Mouse (Mus musculus): Measurements from ENCODE around the gene Sned1. TPM values are rescaled to one million over a fixed set of nuclear protein-coding genes. Genes with fewer than 3 reads are reported as not detected.
A peak's percentile ranks its signal among the peaks of the same experiment; 100 is the strongest.

The Sned1 gene
- polyA plus RNA-seq, 1 experiment from 2014 or later = 10.9 TPM

GRCm38 (mm10) chr1:93252586-93252985, 16.9 kb downstream of the Sned1 start:
- no peaks in the 10 kb centered on the region for H3K9me3 ChIP-seq (ENCODE audit: control insufficient read depth, low read length)
- H3K27ac ChIP-seq = no peak overlapping the region
- DNase-seq (ENCODE audit: low spot score) (no peak), ATAC-seq (ENCODE audit: low FRiP score) (no peak)
- H3K4me3 ChIP-seq (replicated peaks; ENCODE audit: low read length) = no peak overlapping the region
- no peak overlapping the region for H3K9ac ChIP-seq
- no peaks in the 10 kb centered on the region for H3K4me1 ChIP-seq (replicated peaks; ENCODE audit: control insufficient read depth, insufficient read depth, low read length)
- H3K36me3 ChIP-seq (replicated peaks; ENCODE audit: control insufficient read depth, insufficient read depth) = no peaks in the 10 kb centered on the region
- no peak overlapping the region for H3K4me2 ChIP-seq (replicated peaks)
- H3K27me3 ChIP-seq (ENCODE audit: control insufficient read depth, insufficient read depth, low read length) = no peaks in the 10 kb centered on the region
- 49% methylated on average over 2 of the region's 2 CpGs for WGBS

DNA sequence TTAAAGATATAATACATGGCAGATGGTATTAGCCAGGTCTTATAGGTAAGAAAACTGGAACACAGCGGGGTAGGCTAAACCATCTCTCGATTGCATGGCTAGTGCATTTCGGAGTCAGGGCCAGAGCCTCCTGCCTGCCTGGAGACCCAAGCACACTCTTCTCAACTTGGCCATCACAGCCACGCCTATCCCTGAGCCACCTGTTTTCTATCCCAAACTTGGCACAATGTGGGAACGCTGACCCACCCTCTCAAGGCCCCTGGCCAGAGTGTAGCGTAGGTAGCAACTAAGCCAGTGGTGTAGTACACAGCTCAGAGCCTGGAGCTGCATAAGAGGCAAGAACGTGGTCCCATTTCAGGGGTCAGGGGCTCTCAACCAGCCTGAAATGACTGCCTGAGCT, 20.1 kb downstream of the Sned1 start:
- no peak for ATAC-seq (ENCODE audit: low FRiP score)
- no peak overlapping the region for H3K4me2 ChIP-seq (replicated peaks)
- H3K9me3 ChIP-seq (ENCODE audit: control insufficient read depth, low read length) = no peaks in the 10 kb centered on the region
- H3K27ac ChIP-seq = no peak overlapping the region
- no peaks in the 10 kb centered on the region for H3K4me1 ChIP-seq (replicated peaks; ENCODE audit: control insufficient read depth, insufficient read depth, low read length)
- WGBS = 94% methylated on average over 7 of the region's 7 CpGs
- H3K27me3 ChIP-seq (ENCODE audit: control insufficient read depth, insufficient read depth, low read length) = no peaks in the 10 kb centered on the region
- no peak overlapping the region for H3K4me3 ChIP-seq (replicated peaks; ENCODE audit: low read length)
- no peak for DNase-seq (ENCODE audit: low spot score)
- no peaks in the 10 kb centered on the region for H3K36me3 ChIP-seq (replicated peaks; ENCODE audit: control insufficient read depth, insufficient read depth)
- H3K9ac ChIP-seq = no peak overlapping the region

DNA sequence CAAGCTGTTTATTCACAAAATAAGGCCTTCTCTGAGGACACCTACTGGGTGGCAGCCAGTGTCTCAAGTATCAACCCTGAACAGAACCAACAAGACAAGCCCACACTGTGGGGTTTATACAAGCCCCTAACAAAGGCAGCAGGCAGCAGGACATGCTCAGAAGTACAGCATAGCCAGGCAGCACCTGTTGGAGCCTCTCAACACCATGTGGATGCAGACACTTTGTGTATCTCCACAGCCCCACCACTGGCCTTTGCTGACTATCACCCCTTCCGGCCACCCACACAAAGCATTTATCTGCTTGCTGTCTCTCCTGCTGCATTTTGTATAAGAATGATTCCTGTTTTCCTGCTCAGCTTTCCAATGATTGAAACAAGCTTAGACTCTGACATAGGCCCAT, 21.9 kb downstream of the Sned1 start:
- H3K36me3 ChIP-seq (replicated peaks; ENCODE audit: control insufficient read depth, insufficient read depth) = no peaks in the 10 kb centered on the region
- no peak overlapping the region for H3K4me2 ChIP-seq (replicated peaks)
- DNase-seq (ENCODE audit: low spot score) (no peak), ATAC-seq (ENCODE audit: low FRiP score) (no peak)
- H3K4me1 ChIP-seq (replicated peaks; ENCODE audit: control insufficient read depth, insufficient read depth, low read length) = no peaks in the 10 kb centered on the region
- WGBS = 64% methylated on average over 1 of the region's 1 CpGs
- H3K27me3 ChIP-seq (ENCODE audit: control insufficient read depth, insufficient read depth, low read length) = no peaks in the 10 kb centered on the region
- H3K9me3 ChIP-seq (ENCODE audit: control insufficient read depth, low read length) = no peaks in the 10 kb centered on the region
- no peak overlapping the region for H3K27ac ChIP-seq
- H3K9ac ChIP-seq = no peak overlapping the region
- H3K4me3 ChIP-seq (replicated peaks; ENCODE audit: low read length) = no peak overlapping the region

DNA sequence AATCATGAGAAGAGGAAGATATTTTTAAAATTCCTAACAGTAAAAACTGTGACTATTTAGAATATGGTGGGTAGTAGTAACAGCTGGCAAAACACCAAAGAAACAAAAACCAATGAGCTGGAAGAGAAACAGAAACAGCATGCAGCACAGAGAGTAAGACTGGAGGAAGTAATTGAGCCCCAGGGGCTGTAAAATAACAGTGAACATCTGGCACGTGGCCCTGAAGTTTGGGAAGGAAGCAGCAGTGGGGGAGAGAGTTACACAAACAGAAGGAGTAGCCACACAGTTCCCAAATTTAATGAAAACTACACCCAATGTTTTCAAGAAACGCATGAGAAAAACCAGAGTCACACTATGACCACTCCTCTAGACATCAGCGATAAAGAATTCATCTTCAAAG, 31.6 kb downstream of the Sned1 start:
- Histone ChIP-seq H3K4me3 (replicated peaks; ENCODE audit: low read length) (no peak overlapping the region), H3K9me3 (ENCODE audit: control insufficient read depth, low read length) (no peaks in the 10 kb centered on the region), H3K9ac (no peak overlapping the region), H3K36me3 (replicated peaks; ENCODE audit: control insufficient read depth, insufficient read depth) (no peaks in the 10 kb centered on the region), H3K4me1 (replicated peaks; ENCODE audit: control insufficient read depth, insufficient read depth, low read length) (no peaks in the 10 kb centered on the region; the same call in 1 of the 2 replicates), H3K4me2 (replicated peaks) (no peak overlapping the region), H3K27ac (no peak overlapping the region), H3K27me3 (ENCODE audit: control insufficient read depth, insufficient read depth, low read length) (no peaks in the 10 kb centered on the region)
- ATAC-seq (ENCODE audit: low FRiP score) (no peak), DNase-seq (ENCODE audit: low spot score) (peak; percentile 24)
- 62% methylated on average over 3 of the region's 3 CpGs for WGBS

DNA sequence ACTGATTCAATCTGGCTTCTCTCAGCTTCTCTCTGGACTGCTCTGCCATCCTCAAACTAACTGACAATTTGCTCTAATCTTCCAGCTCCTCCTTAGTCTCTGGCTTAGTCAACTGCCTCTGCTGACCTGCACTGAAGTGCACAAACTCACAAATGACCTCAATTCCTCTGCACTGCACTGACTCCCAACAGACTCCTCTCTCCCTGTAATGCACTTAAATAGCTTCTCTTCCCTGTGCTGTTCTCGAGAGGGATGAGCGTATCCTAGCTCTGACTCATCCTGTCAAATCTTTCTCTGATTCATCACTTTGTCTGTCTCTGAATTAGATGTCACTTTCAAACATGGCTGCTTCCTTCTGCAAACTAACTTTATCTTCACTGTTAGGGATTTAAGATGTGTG, 32.6 kb downstream of the Sned1 start:
- no peaks in the 10 kb centered on the region; the same call in 1 of the 2 replicates for H3K4me1 ChIP-seq (replicated peaks; ENCODE audit: control insufficient read depth, insufficient read depth, low read length)
- no peak overlapping the region for H3K9ac ChIP-seq
- WGBS = 90% methylated on average over 2 of the region's 2 CpGs
- no peak overlapping the region for H3K27ac ChIP-seq
- no peaks in the 10 kb centered on the region for H3K36me3 ChIP-seq (replicated peaks; ENCODE audit: control insufficient read depth, insufficient read depth)
- ATAC-seq (ENCODE audit: low FRiP score) = no peak
- H3K4me2 ChIP-seq (replicated peaks) = no peak overlapping the region
- H3K27me3 ChIP-seq (ENCODE audit: control insufficient read depth, insufficient read depth, low read length) = no peaks in the 10 kb centered on the region
- no peak overlapping the region for H3K4me3 ChIP-seq (replicated peaks; ENCODE audit: low read length)
- H3K9me3 ChIP-seq (ENCODE audit: control insufficient read depth, low read length) = no peaks in the 10 kb centered on the region
- DNase-seq (ENCODE audit: low spot score) = no peak

- Histone ChIP-seq H3K4me1 (replicated peaks; ENCODE audit: control insufficient read depth, insufficient read depth, low read length) (no peaks in the 10 kb centered on the region; the same call in 1 of the 2 replicates), H3K4me3 (replicated peaks; ENCODE audit: low read length) (no peak overlapping the region), H3K27me3 (ENCODE audit: control insufficient read depth, insufficient read depth, low read length) (no peaks in the 10 kb centered on the region), H3K9me3 (ENCODE audit: control insufficient read depth, low read length) (no peaks in the 10 kb centered on the region), H3K27ac (no peak overlapping the region), H3K36me3 (replicated peaks; ENCODE audit: control insufficient read depth, insufficient read depth) (no peaks in the 10 kb centered on the region), H3K9ac (no peak overlapping the region), H3K4me2 (replicated peaks) (no peak overlapping the region)
- no peak for ATAC-seq (ENCODE audit: low FRiP score)
- WGBS = 69% methylated on average over 3 of the region's 3 CpGs
- no peak for DNase-seq (ENCODE audit: low spot score)
Measured at GRCm38 (mm10) chr1:93270516-93271240, 35.0 kb downstream of the Sned1 start.

DNA sequence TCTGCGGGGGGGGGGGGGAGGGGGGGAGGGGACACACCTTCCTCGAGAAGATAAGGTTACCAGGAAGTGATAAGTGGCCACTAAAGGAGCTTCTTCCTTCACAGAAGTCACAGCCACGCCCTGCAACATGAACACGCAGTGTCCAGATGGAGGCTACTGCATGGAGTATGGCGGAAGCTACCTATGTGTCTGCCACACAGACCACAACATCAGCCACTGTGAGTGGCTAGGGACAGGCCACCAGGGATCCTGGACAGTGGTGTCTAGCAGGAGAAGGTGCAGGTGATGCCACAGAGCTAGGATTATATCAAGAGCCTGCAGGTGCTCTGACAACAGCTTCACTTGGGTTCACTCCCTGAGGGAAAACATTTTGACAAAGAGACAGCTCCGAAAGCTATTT, 36.1 kb downstream of the Sned1 start:
- WGBS = 75% methylated on average over 5 of the region's 6 CpGs
- Histone ChIP-seq H3K4me2 (replicated peaks) (no peak overlapping the region), H3K27me3 (ENCODE audit: control insufficient read depth, insufficient read depth, low read length) (no peaks in the 10 kb centered on the region), H3K36me3 (replicated peaks; ENCODE audit: control insufficient read depth, insufficient read depth) (no peaks in the 10 kb centered on the region), H3K9me3 (ENCODE audit: control insufficient read depth, low read length) (no peaks in the 10 kb centered on the region), H3K9ac (no peak overlapping the region), H3K27ac (no peak overlapping the region), H3K4me3 (replicated peaks; ENCODE audit: low read length) (no peak overlapping the region), H3K4me1 (replicated peaks; ENCODE audit: control insufficient read depth, insufficient read depth, low read length) (no peaks in the 10 kb centered on the region; the same call in 1 of the 2 replicates)
- DNase-seq (ENCODE audit: low spot score) (no peak), ATAC-seq (ENCODE audit: low FRiP score) (no peak)

DNA sequence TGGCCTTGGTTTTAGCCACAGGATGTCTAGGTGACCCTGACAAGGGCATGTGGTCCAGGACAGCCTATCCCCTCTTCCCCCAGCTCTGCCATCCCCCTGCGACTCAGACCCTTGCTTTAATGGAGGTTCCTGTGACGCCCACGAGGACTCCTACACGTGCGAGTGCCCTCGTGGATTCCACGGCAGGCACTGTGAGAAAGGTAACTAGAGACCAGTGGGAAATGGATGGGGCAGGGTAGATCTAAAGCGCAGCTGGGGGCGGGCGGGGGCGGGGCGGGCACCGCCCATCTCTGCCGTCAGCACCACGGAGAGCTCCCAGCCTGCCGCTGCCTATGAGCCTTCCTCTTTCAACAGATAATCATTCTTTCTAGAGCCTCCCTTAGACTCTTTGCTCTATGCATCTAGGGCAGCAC, 36.8 kb downstream of the Sned1 start:
- Histone ChIP-seq H3K9ac (peak overlapping the region; percentile 41; the same call in 1 of the 2 replicates), H3K4me1 (replicated peaks; ENCODE audit: control insufficient read depth, insufficient read depth, low read length) (no peaks in the 10 kb centered on the region; the same call in 1 of the 2 replicates), H3K4me2 (replicated peaks) (peak overlapping the region; percentile 45), H3K36me3 (replicated peaks; ENCODE audit: control insufficient read depth, insufficient read depth) (no peaks in the 10 kb centered on the region), H3K4me3 (replicated peaks; ENCODE audit: low read length) (peak overlapping the region; percentile 20), H3K9me3 (ENCODE audit: control insufficient read depth, low read length) (no peaks in the 10 kb centered on the region), H3K27ac (no peak overlapping the region), H3K27me3 (ENCODE audit: control insufficient read depth, insufficient read depth, low read length) (no peaks in the 10 kb centered on the region)
- 3% methylated on average over 16 of the region's 16 CpGs for WGBS
- ATAC-seq (ENCODE audit: low FRiP score) = no peak
- peak; percentile 37 for DNase-seq (ENCODE audit: low spot score)

- Histone ChIP-seq H3K36me3 (replicated peaks; ENCODE audit: control insufficient read depth, insufficient read depth) (no peaks in the 10 kb centered on the region), H3K4me1 (replicated peaks; ENCODE audit: control insufficient read depth, insufficient read depth, low read length) (no peaks in the 10 kb centered on the region), H3K9ac (no peak overlapping the region), H3K4me3 (replicated peaks; ENCODE audit: low read length) (no peak overlapping the region), H3K27ac (no peak overlapping the region), H3K4me2 (replicated peaks) (no peak overlapping the region), H3K27me3 (ENCODE audit: control insufficient read depth, insufficient read depth, low read length) (no peaks in the 10 kb centered on the region), H3K9me3 (ENCODE audit: control insufficient read depth, low read length) (no peaks in the 10 kb centered on the region)
- DNase-seq (ENCODE audit: low spot score) (no peak), ATAC-seq (ENCODE audit: low FRiP score) (no peak)
- 79% methylated on average over 6 of the region's 6 CpGs for WGBS
Measured at GRCm38 (mm10) chr1:93275561-93275960, 39.9 kb downstream of the Sned1 start.

GRCm38 (mm10) chr1:93277041-93277440, 41.4 kb downstream of the Sned1 start:
- H3K4me2 ChIP-seq (replicated peaks) = no peak overlapping the region
- DNase-seq (ENCODE audit: low spot score) = no peak
- ATAC-seq (ENCODE audit: low FRiP score) = no peak

More at GRCm38 (mm10) chr1:93277041-93277440, 41.4 kb downstream of the Sned1 start:
- no peak overlapping the region for H3K9ac ChIP-seq
- H3K27me3 ChIP-seq (ENCODE audit: control insufficient read depth, insufficient read depth, low read length) = no peaks in the 10 kb centered on the region
- no peak overlapping the region for H3K4me3 ChIP-seq (replicated peaks; ENCODE audit: low read length)
- no peaks in the 10 kb centered on the region for H3K4me1 ChIP-seq (replicated peaks; ENCODE audit: control insufficient read depth, insufficient read depth, low read length)
- no peak overlapping the region for H3K27ac ChIP-seq
- H3K9me3 ChIP-seq (ENCODE audit: control insufficient read depth, low read length) = no peaks in the 10 kb centered on the region
- WGBS = 85% methylated on average over 7 of the region's 7 CpGs
- no peaks in the 10 kb centered on the region for H3K36me3 ChIP-seq (replicated peaks; ENCODE audit: control insufficient read depth, insufficient read depth)

Data from hindbrain, embryonic 14.5 days (tissue).